Mouse (Mus musculus): ENCODE results near the gene Snn. TPM values are rescaled to one million over a fixed set of nuclear protein-coding genes. Genes with fewer than 3 reads are reported as not detected.

Gene Snn
- total RNA-seq, 2 experiments from 2014 or later, result 174 to 177 TPM

DNA sequence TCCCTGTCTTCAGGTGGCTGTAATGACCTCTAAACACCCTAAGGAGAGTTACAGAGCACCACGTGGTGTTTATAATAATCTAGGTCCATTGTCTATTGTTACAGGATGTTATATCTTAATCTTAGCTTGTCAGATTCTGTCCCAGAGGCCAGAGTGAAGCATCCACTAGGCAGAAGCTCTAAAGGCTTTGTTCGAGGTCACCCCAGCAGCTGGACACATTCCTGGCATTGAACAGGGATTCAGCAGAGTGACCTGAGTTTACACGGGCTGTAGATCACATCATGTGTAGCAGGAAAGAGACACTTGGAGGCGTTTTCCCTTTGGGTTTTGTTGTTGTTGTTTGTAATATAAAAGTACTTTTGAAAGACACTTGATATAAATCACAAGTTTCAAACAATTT, 31.3 kb downstream of the Snn start:
- DNase-seq (ENCODE audit: extremely low spot score in 1 of 2, low spot score in 2 of 2), result no peak
- Histone ChIP-seq H3K4me3 (no peak overlapping the region), H3K27ac (peak overlapping the region; percentile 78)
- intact Hi-C loops (cut with DNase I), result loop anchor here (1.0 kb wide), 1 partner anchor 26 kb away; the partner anchor contains the start of gene Litaf
- TF ChIP-seq CTCF (IDR thresholded peaks at IDR 0.05), result no peak

DNA sequence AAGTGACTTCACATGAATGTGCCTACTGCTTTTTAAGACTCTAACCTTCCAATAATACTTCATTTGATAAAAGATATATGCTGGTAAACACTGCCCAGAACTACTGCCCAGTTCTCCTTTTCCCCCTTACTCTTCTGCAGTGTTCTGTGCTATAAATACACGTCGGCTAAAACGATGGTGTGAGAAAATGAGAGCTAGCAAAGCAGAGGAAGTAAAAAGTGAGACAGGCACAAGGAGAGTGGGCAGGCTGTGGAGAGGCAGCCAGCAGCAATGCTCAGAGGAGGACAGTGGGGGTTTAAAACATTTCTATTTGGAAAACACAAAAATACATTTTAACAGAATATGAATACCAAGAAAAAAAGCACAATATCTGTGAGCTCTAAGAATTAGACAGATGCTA, 31.8 kb downstream of the Snn start:
- intact Hi-C loops (cut with DNase I), result loop anchor here (1.0 kb wide), 1 partner anchor 26 kb away; the partner anchor contains the start of gene Litaf
- H3K27ac ChIP-seq, result peak overlapping the region; percentile 86
- H3K4me3 ChIP-seq, result no peak overlapping the region
- no peak for TF ChIP-seq CTCF (IDR thresholded peaks at IDR 0.05)
- DNase-seq (ENCODE audit: extremely low spot score in 1 of 2, low spot score in 2 of 2), result no peak

DNA sequence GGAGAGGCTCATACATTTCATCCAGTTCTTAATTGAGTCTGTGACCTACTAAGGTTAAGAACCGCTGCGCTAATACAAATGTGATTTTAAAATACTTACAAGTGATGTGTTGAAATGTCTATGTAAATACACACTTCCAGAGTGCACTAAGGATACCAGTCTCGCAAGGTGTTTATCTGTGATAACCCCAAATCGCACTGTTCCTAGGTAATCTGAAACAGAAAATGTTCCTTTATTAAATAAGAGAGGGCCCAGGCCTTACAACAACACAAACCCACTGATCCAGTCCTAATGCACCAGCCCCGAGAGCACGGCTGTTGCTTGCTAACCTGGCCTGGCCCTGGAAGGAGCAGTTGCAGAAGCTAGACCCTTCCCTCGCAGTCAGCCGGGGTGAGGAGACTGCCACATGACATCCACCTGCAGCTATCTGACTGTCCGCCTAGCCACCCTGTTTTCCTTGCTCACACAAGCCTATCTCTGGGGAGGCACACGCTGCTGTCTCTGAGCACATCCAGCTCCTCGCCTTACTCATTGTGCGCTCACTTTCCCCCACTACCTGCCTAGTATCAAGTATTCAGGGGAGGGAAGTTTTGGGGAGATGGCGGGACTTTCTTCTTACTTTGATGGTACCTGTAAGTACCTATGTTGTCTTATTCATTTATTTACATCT, 33.1 kb downstream of the Snn start:
- TF ChIP-seq CTCF (IDR thresholded peaks at IDR 0.05), result no peak
- H3K4me3 ChIP-seq, result no peak overlapping the region
- peak overlapping the region; percentile 86 for H3K27ac ChIP-seq
- intact Hi-C loops (cut with DNase I), result no loop called here
- DNase-seq (ENCODE audit: extremely low spot score in 1 of 2, low spot score in 2 of 2), result no peak

DNA sequence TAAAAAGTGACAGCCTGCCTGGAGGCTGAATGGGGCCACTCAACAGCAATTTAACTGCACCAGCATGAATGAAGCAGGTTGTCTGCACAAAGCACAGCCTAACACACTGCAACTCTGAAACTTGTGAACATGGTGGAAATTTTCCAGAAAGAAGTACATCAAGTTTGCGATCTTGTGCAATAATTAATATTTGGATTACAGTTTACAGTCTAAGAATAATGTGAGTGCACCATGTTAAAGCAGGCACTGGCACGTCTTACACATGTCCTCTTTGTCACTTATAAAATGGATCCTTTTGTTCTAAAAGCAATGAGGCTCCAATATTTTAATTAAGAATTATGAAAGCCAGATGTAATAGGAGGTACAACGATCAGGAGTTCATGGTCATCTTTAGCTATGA, 36.6 kb downstream of the Snn start:
- intact Hi-C loops (cut with DNase I), result no loop called here
- no peak overlapping the region for H3K27ac ChIP-seq
- no peak overlapping the region for H3K4me3 ChIP-seq
- DNase-seq (ENCODE audit: extremely low spot score in 1 of 2, low spot score in 2 of 2), result no peak
- TF ChIP-seq CTCF (IDR thresholded peaks at IDR 0.05), result no peak

DNA sequence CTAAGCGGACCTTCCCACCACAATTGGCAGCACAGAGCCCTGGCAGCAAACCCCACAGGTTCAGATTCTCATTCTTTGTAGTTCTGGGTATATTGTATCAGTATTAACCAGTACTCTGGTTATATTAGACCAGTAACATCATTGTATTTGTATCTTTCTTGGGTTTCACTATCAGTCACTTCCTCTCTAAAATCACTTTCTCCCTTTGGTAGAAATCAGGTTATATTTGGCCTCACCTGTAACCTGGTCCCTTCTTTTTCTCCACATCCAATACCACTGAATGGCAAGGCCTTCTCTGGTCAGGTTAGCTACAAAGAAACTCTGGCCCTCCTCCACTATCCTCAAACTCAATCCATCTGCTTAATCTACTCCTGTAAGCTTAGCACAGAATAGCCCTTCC, 44.2 kb downstream of the Snn start:
- no peak for TF ChIP-seq CTCF (IDR thresholded peaks at IDR 0.05)
- intact Hi-C loops (cut with DNase I), result loop anchor here (5.0 kb wide), 1 partner anchor 38 kb away; the partner anchor contains the start of gene Litaf
- no peak overlapping the region for H3K27ac ChIP-seq

DNA sequence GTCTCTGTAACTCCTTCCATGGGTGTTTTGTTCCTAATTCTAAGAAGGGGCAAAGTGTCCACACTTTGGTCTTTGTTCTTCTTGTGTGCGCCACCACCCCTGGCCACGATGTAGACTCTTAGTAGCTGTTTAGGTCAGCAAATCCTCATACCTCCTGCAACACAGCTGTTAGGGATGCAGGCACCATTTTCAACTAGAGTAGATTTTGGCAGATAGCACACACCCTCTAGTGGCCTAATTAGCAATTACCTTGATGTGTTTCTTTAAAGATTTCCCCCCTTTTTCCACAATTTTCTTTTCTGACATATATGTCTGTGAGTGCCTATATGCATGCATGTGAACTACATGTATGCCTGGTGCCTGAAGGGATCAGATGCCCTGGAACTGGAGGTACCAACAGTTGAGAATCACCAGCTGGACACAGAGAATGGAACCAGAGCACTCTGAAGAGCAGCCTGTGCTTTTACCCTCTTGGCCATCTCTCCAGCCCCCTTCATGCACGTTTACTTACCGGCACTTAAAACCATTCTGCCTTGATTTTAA, 48.5 kb downstream of the Snn start:
- no peak for DNase-seq (ENCODE audit: extremely low spot score in 1 of 2, low spot score in 2 of 2)
- TF ChIP-seq CTCF (IDR thresholded peaks at IDR 0.05), result peak; percentile 78
- no peak overlapping the region for H3K27ac ChIP-seq
- intact Hi-C loops (cut with DNase I), result loop anchor here (1.0 to 5.0 kb wide), 3 partner anchors 42 to 234 kb away; partner anchors contain the start of gene Litaf
- no peak overlapping the region for H3K4me3 ChIP-seq

More for the DNA sequence above, 44.2 kb downstream of the Snn start:
- no peak for DNase-seq (ENCODE audit: extremely low spot score in 1 of 2, low spot score in 2 of 2)
- H3K4me3 ChIP-seq, result no peak overlapping the region

DNA sequence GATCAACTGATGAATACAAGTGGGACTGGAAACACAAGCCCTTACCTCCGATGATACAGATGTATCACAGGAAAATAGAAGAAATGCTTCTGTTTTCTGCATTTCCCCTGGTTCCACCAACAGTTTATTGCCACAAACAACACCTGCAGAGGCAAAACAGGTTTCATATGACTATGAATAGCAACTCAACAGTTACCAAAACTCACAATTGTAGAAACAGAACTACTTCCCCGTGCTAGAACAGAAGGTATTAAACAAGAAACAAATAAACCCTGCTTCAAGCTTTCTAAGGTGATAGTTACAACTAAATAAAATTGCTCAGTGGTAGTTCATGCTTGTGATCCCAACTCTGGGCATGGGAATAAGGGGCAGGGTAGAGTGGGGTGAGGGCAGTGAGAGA, 61.9 kb downstream of the Snn start:
- TF ChIP-seq CTCF (IDR thresholded peaks at IDR 0.05), result no peak
- DNase-seq (ENCODE audit: extremely low spot score in 1 of 2, low spot score in 2 of 2), result no peak
- no peak overlapping the region for H3K4me3 ChIP-seq
- H3K27ac ChIP-seq, result no peak overlapping the region
- intact Hi-C loops (cut with DNase I), result no loop called here

DNA sequence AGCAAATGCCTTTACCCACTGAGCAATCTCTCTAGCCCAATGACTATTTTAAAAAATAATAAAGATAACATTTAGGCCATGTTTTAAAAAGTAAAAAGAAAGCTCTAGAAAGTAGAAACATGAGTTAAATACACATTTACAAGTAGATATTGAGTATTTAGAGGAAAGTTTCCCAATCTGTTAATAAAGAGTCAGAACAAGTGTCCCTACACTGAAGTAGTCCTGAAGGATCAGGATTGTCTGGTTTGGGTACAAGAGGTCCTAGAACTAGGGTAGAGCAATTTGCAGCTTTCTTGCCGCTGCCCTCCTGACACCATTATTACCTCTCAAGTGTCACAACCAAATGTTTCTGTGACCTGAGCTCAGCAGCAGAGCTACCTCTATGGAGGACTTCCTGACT, 63.4 kb downstream of the Snn start:
- H3K27ac ChIP-seq, result no peak overlapping the region
- DNase-seq (ENCODE audit: extremely low spot score in 1 of 2, low spot score in 2 of 2), result no peak
- no peak for TF ChIP-seq CTCF (IDR thresholded peaks at IDR 0.05)
- H3K4me3 ChIP-seq, result no peak overlapping the region
- intact Hi-C loops (cut with DNase I), result no loop called here

Other genes starting within 250 kb of the Snn start
- gene Gm11172, start 248.0 kb upstream of the Snn start, total RNA-seq (2021), result not detected
- under 1 TPM; 0.14 to 0.42 TPM for gene Rmi2, start 225.9 kb upstream of the Snn start, total RNA-seq (2021)
- 10 to 100 TPM in 1 of 2 experiments, 1 to 10 TPM in 1; 9.1 to 14.1 TPM for gene Litaf, start 5.2 kb downstream of the Snn start, total RNA-seq (2021)
- gene Txndc11, start 73.7 kb downstream of the Snn start, total RNA-seq (2021), result 10 to 100 TPM; 35.2 to 37.7 TPM
- 10 to 100 TPM; 68.5 to 76.4 TPM for gene Zc3h7a, start 115.4 kb downstream of the Snn start, total RNA-seq (2021)
- gene Rsl1d1, start 142.4 kb downstream of the Snn start, total RNA-seq (2021), result 10 to 100 TPM; 46.3 to 50.1 TPM
- gene Gspt1, start 193.4 kb downstream of the Snn start, total RNA-seq (2021), result 10 to 100 TPM; 79.7 to 85.5 TPM